Mouse (Mus musculus): ENCODE results near the gene Tlr9.

Gene Tlr9

DNA sequence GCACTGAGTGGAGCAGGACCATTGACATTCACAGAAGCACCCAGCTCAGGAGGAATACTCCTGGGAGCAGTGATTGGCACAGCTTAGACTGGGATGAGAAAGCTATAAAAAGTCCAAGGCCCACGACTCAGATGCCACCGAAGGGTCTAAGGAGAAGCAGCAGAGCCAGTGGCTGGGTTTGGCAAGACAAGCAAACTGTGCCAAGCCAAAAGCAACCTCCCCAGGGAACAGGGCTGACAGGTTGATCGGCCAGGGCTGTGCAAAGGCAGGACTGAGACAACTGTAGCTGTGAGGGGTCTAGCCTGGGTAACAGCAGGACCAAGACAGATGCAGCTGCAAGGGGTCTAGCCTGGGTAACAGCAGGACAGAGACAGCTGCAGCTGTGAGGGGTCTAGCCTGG is 10.6 kb downstream of the Tlr9 start:
- DNase-seq = no peak

- no peak for DNase-seq
Observed at GRCm38 (mm10) chr9:106233953-106234352, 11.6 kb downstream of the Tlr9 start.

DNA sequence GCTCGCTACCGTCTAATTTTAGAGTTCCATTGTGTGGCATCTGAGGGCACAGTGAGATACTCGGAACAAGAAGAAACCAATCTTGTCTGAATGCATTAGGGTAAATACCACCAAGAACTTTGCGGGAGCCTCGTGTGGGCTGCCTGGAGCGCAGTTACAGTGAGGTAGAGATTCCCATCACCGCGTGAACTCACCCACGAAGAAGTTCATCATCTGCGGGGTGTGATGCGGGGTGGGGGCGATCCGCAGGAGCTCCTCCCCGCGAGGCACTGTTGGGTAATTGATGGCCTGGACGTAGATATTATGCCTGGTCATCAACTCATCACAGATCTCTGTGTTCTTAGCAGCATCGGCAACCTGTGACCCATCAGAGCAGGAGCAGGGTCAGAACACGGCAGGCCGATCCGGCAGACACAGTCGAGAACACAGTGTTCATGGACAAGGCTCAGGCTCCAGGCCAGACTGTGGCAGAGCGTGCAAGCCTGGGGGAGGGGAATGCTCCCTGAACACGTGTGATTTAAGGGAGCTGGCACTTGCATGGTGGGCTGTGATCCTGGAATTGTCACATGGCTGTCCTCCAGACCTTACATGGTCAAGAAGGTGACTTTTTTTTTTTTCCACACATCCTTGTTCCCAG is 12.9 kb downstream of the Tlr9 start:
- DNase-seq = no peak

DNA sequence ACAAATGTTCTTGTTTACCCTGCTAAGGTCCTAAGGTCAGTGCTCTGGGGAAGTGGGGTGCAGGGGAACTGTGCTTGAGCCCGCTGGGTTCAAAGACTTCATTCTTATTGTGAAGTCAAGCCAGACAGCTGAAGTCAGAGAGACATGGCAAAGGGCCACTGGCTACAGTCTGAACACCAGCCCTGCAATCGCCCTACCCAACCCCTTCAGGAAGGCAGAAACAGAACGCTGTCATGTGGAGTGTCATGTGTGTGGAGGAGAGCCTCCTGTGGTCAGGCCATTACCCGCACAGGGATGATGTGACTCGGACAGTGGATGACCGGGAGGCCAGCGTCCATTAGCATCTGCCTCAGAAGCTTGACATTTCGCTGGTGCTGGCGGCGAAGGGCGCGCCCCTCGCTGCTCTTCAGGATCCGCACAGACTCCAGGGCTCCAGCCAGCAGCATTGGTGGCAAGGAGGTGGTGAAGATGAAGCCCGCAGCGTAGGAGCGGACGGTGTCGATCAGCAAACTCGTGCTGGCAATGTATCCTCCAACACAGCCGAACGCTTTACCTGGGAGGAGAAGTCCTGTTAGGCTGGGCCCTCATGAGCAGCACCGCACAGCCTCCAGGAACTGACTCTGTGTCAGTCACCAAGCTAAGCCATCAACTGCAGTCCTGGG is 13.9 kb downstream of the Tlr9 start:
- DNase-seq = no peak

GRCm38 (mm10) chr9:106236818-106237211 is 14.4 kb downstream of the Tlr9 start:
- DNase-seq = no peak

DNA sequence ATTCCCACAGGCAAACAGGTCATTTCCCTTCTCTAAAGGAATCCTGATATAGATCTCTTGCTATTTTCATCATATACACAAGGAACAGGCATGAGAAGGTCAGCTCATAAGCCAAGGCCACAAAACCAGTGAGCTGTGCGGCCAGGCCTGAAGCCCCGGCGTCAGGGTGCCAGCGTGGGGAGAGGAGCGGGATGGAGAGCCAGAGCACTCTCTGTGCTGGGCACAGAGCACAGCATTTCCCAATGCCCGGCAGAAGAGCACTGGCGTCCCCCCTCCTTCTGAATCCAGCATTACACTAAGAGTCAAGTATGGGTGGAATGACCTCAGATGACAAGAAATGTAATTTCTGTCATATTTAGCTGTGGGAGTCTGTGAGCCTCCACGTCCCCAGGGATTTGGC is 15.0 kb downstream of the Tlr9 start:
- DNase-seq = no peak

DNA sequence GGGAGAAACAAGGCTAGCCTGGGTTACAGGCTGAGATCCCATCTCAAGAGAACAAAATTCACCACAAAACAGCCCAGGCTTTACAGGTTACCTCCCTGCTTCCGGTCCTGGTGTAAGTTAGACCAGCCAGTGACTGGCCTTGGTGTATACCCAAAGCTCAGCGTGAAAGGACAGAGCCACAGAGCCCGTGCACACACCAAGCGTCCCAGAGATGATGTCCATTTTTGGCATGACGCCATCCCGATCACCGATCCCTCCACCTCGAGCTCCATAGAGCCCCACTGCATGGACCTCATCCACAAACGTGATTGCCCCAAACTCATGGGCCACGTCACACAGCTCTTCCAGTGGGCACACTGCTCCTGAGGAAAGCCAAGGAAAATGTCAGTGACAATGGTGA is 15.5 kb downstream of the Tlr9 start:
- DNase-seq = no peak

- DNase-seq = peak in 1 of 2 experiments; percentile 27
Observed at GRCm38 (mm10) chr9:106241541-106242164, 19.3 kb downstream of the Tlr9 start.

- no peak for DNase-seq
Observed at GRCm38 (mm10) chr9:106242813-106243488, 20.6 kb downstream of the Tlr9 start.

DNA sequence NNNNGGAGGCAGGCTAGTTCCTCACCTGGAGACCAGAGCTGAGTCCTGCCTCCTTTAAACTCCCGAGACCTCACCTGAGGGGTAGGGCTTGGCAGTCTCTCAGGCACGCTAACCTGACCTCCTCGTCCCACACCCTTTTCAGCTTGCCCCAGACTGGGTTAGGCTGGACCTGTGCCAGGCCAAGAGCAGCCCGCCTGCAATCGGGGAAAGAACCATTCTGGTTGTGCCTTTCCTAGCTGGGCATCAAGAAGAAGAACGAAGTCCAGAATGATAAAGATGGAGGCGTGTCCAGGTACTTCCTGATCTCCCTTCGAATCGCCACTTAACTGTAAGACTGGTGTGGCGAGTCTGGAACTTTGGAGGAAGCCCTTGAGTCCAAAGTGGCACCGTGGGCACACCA is 27.2 kb downstream of the Tlr9 start:
- no peak for DNase-seq

- DNase-seq = no peak
Observed at GRCm38 (mm10) chr9:106250245-106250644, 27.8 kb downstream of the Tlr9 start.

DNA sequence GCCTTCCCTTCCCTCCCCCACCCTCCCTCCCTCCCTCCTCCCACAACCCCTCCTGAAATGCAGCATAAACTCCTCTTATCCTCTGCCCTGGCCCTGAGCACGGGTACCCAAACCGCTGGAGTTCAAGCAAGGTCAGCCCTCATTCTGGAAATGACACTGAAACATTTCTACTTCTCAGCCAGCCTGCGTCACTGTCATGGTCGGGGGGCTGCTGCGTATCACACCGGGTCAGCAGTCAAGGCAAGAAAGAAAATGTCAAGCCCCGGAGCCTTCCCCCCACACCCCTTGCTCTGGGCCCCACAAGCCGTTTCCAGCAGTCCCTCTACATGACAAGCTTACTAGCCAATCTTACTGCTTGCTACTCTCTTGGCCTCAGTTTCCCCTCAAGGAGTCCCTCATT is 28.7 kb downstream of the Tlr9 start:
- DNase-seq = no peak

DNA sequence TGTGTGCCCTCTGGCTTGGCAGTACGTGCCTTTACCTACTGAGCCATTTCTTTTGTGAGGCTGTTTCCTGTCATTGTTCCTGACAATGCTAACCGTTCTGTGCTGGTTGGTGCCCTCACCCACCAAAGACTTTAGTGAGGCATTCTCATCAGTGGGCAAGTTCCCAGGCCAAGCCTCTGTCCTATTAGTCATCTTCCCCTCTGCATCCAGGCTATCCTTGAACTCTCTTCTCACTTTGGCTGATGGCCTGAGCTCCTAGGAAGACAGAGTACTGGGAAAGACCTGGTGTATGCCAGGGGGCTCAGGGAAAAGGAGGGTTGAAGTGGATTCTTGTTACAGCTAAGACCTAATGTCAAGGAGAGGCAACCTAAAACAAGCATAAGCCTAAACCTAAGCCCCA is 31.6 kb downstream of the Tlr9 start:
- DNase-seq = no peak

- DNase-seq = no peak
Observed at GRCm38 (mm10) chr9:106258412-106258811, 36.0 kb downstream of the Tlr9 start.

DNA sequence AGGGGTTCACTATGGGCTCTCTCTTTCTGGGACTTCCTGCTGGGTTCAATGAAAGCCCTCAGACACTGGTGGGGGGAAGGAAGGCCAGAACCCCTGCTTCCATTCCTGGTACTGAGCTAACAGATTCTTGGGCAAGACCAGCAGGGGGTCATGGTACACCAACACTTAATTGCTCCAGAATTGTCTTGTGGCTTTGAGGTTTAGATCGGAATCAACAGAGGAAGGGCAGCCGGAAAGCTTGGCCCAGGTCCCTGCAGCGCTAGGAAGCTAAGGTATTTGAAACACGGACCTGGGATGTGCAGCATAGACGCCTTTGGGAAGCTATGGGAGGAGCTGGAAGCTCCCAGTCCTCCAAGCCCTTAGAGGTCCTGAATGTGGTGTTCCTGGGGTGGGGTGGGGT is 36.6 kb downstream of the Tlr9 start:
- DNase-seq = no peak

DNA sequence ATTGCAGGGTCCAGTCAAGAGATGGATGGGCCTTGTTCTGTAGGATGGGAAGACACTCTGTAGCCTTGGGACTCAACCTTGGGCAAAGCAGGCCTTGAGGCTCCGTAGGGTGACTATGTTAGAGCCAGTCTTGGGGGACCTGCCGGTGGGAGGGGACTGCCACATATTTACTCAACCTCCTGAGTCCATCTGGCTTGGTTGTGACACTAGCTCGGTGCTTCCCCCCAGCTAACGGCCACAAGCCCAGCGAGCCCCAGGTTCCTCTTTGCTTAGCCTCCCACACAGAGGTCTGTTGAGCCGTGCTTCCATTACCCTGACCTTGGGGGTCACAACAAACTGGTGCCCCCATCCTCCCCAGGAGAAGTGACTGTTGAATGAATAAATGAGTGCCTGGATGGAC is 38.7 kb downstream of the Tlr9 start:
- DNase-seq = peak in 1 of 2 experiments; percentile 9

DNA sequence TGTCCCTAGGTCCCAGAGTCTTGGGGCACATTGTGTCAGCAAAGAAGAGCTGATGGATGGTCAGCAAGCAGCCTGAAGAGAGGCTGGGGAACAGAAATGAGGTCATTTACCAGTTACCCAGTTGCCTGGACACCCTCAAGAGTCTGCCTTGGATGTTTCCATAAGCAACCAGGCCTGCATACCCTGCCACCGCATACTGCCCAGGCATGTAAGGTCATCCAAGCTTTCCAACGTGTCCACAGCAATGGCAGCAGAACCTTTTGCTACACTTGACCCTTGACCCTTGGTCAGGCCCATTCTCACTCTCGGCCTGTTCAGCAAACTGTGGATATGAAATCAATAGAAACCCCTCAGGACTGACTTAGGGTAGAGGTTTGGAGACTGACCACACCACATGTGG is 39.1 kb downstream of the Tlr9 start:
- no peak for DNase-seq

GRCm38 (mm10) chr9:106262075-106262474 is 39.7 kb downstream of the Tlr9 start:
- no peak for DNase-seq

- no peak for DNase-seq
Observed at GRCm38 (mm10) chr9:106263381-106263924, 41.1 kb downstream of the Tlr9 start.

DNA sequence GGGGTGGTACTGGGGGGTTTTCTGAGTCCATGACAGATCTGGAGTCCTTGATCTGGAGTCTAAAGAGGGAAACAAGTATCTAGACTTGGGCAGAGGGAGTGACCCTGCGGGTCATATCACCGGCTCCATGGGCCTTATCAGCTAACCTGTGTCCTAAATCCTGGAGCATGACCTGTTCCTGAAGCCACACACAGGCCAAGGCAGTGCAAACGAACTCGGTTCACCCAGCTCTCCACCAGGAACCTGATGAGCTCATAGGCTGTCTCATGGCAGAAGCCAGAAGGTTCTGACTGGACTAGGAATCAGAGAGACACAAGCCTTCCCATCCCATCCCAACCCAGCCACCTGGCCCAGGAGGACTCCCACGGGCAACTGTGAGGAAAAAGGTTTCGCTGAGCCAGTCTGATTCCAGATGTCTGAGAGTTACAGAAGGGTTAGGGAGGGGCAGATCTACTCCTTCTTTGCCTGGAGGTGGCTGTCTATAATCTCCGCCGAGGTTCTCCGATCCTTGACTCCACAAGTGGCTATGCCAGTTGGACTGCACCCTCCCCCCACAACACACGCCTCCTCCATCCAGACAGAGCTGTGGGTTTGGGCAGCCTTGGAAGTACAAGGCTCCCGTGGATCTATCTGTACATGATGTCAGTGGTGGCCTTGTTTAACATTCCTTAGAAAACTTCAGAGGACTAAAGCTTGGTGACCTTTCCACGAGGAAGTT is 43.1 kb downstream of the Tlr9 start:
- DNase-seq = no peak

- no peak for DNase-seq
Observed at GRCm38 (mm10) chr9:106266936-106267657, 44.7 kb downstream of the Tlr9 start.

DNA sequence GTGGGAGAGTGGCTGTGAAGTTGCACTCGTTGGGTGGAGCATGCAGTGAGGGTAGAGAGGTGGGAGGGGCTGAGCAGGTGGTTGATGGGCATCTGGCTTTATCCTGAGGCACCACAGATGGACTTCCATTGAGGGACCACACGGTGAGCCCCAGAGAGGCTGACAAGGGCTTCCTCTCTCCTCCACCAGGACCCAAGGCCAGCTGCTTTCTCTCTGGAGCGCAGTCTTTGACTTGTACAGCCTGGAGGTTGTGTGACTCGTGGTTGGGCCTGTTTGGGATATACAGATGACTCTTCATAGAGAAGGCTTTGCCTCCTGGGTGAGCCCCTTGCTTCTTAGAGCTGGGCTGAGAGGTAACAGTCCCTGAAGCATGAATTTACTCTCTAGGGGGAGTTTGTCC is 46.0 kb downstream of the Tlr9 start:
- no peak for DNase-seq

Data from B cell, adult 2 months (primary cell).